Mouse (Mus musculus) midbrain, embryonic 16.5 days (tissue): ENCODE results near the gene Eci1. TPM values are rescaled to one million over a fixed set of nuclear protein-coding genes. Genes with fewer than 3 reads are reported as not detected.

Experiments
- ATAC-seq: fragments of 200-750 bp; cut with Nextera tagmentation; 2 replicates; pipeline ENCODE4 v1.8.0; 2017; ENCODE audit warnings: moderate TSS enrichment
- H3K27ac ChIP-seq: fragments of 300-500 bp; sonication (generic); 2 replicates; pipeline ENCODE4 v1.5.1; 2014; ENCODE audit warnings: mild to moderate bottlenecking, low read length, mixed read lengths
- H3K27me3 ChIP-seq: fragments of 300-500 bp; sonication (generic); 2 replicates; pipeline ENCODE4 v1.6.1; 2014; ENCODE audit warnings: low read depth, low read length, mixed read lengths; ENCODE audit not compliant: control insufficient read depth, insufficient read depth
- H3K36me3 ChIP-seq: fragments of 300-500 bp; sonication (generic); 2 replicates; pipeline ENCODE4 v1.6.1; 2014; ENCODE audit warnings: mild to moderate bottlenecking, low read length, moderate library complexity, mixed read lengths; ENCODE audit not compliant: control insufficient read depth, insufficient read depth
- H3K4me1 ChIP-seq: fragments of 300-500 bp; sonication (generic); 2 replicates; pipeline ENCODE4 v1.6.1; 2014; ENCODE audit warnings: mild to moderate bottlenecking, low read length, mixed read lengths; ENCODE audit not compliant: control insufficient read depth, insufficient read depth
- H3K4me2 ChIP-seq: fragments of 300-500 bp; sonication (generic); 2 replicates; pipeline ENCODE4 v1.6.1; 2014; ENCODE audit warnings: mild to moderate bottlenecking, low read length, mixed read lengths
- H3K4me3 ChIP-seq: fragments of 300-500 bp; sonication (generic); 2 replicates; pipeline ENCODE4 v1.5.1; 2014; ENCODE audit warnings: low read depth, mild to moderate bottlenecking, low read length, moderate library complexity, mixed read lengths
- H3K9ac ChIP-seq: fragments of 300-500 bp; sonication (generic); 2 replicates; pipeline ENCODE4 v1.6.1; 2014; ENCODE audit warnings: low read depth, low read length, mixed read lengths
- H3K9me3 ChIP-seq: fragments of 300-500 bp; sonication (generic); replicated peaks from 2 replicates; pipeline ENCODE4 v1.6.1; 2014; ENCODE audit warnings: mild to moderate bottlenecking, low read length, mixed read lengths; ENCODE audit not compliant: control insufficient read depth, poor library complexity, severe bottlenecking
- WGBS: fragments of 180-500 bp; shearing (Covaris S2); extraction: QIAGEN DNeasy Blood & Tissue Kit; methylation state at CpG from one replicate; pipeline ENCODE4 v1.1.7; 2014; 5-methylcytosine and 5-hydroxymethylcytosine counted together
- polyA plus RNA-seq: library from polyadenylated mRNA; unstranded; fragments of >200 nt; fragmentation: Nextera tagmentation; extraction: Ambion mirVana; gene quantifications from 2 replicates; pipeline ENCODE4 v1.2.1, GENCODE M21; 2015

Gene Eci1
- polyA plus RNA-seq, 1 experiment from 2014 or later = 34.2 TPM

- no peaks in the 10 kb centered on the region for H3K27me3 ChIP-seq
- WGBS = 68% methylated on average over 6 of the region's 6 CpGs
- no peaks in the 10 kb centered on the region for H3K9me3 ChIP-seq
- no peaks in the 10 kb centered on the region for H3K36me3 ChIP-seq
- H3K4me2 ChIP-seq = no peak overlapping the region
- H3K27ac ChIP-seq = no peak overlapping the region
- no peak overlapping the region for H3K4me3 ChIP-seq
- no peak overlapping the region for H3K9ac ChIP-seq
- H3K4me1 ChIP-seq = no peaks in the 10 kb centered on the region
- ATAC-seq = no peak
These were observed 37.1 kb downstream of the Eci1 start for GRCm38 (mm10) chr17:24463374-24464133.

GRCm38 (mm10) chr17:24468636-24469246 is 42.3 kb downstream of the Eci1 start:
- no peak overlapping the region for H3K9ac ChIP-seq
- 95% methylated on average over 5 of the region's 5 CpGs for WGBS
- H3K27ac ChIP-seq = no peak overlapping the region
- H3K36me3 ChIP-seq = no peaks in the 10 kb centered on the region
- H3K4me1 ChIP-seq = peaks cover 21% of the 10 kb centered on the region
- no peaks in the 10 kb centered on the region for H3K27me3 ChIP-seq
- H3K4me3 ChIP-seq = no peak overlapping the region
- H3K9me3 ChIP-seq = no peaks in the 10 kb centered on the region
- ATAC-seq = no peak
- H3K4me2 ChIP-seq = no peak overlapping the region

GRCm38 (mm10) chr17:24469336-24469909 is 43.0 kb downstream of the Eci1 start:
- Histone ChIP-seq H3K4me2 (peak overlapping the region; percentile 66), H3K9ac (peak overlapping the region; percentile 59), H3K4me3 (peak overlapping the region; percentile 92), H3K9me3 (no peaks in the 10 kb centered on the region), H3K36me3 (peaks cover under 1% of the 10 kb centered on the region; the same call in 1 of the 2 replicates), H3K27ac (peak overlapping the region; percentile 86), H3K27me3 (no peaks in the 10 kb centered on the region), H3K4me1 (peaks cover 22% of the 10 kb centered on the region)
- WGBS = 18% methylated on average over 7 of the region's 7 CpGs
- no peak for ATAC-seq

GRCm38 (mm10) chr17:24469910-24470602 is 43.6 kb downstream of the Eci1 start, which contains the start of the genes E4f1 and Pgp:
Gene E4f1 (minus strand): TSS chr17:24470313.
Gene Pgp (plus strand): TSS chr17:24470392.
- peak within 1 kb of the TSS; percentile 92 for H3K9ac ChIP-seq
- peak; percentile 97 for ATAC-seq
- under 1% methylated on average over 68 of the region's 75 CpGs for WGBS
- peak within 1 kb of the TSS; percentile 86 for H3K27ac ChIP-seq
- peak within 1 kb of the TSS; percentile 92 for H3K4me3 ChIP-seq
- H3K36me3 ChIP-seq = peaks cover 5% of the 10 kb centered on the region; the same call in 1 of the 2 replicates
- H3K27me3 ChIP-seq = no peaks in the 10 kb centered on the region
- no peaks in the 10 kb centered on the region for H3K9me3 ChIP-seq
- peaks cover 22% of the 10 kb centered on the region for H3K4me1 ChIP-seq
- peak within 1 kb of the TSS; percentile 99 for H3K4me2 ChIP-seq

- Histone ChIP-seq H3K27me3 (no peaks in the 10 kb centered on the region), H3K9ac (peak overlapping the region; percentile 92)
- WGBS = under 1% methylated on average over 68 of the region's 68 CpGs
These were observed 44.5 kb downstream of the Eci1 start for GRCm38 (mm10) chr17:24470701-24471527.

GRCm38 (mm10) chr17:24472512-24472911 is 46.1 kb downstream of the Eci1 start:
- no peaks in the 10 kb centered on the region for H3K9me3 ChIP-seq
- WGBS = 88% methylated on average over 4 of the region's 4 CpGs
- ATAC-seq = no peak
- H3K4me1 ChIP-seq = peaks cover 23% of the 10 kb centered on the region
- H3K27ac ChIP-seq = no peak overlapping the region
- H3K27me3 ChIP-seq = no peaks in the 10 kb centered on the region
- H3K4me2 ChIP-seq = peak overlapping the region; percentile 99; the same call in 1 of the 2 replicates
- H3K4me3 ChIP-seq = no peak overlapping the region
- no peak overlapping the region for H3K9ac ChIP-seq
- H3K36me3 ChIP-seq = peaks cover 22% of the 10 kb centered on the region

More at GRCm38 (mm10) chr17:24470701-24471527, 44.5 kb downstream of the Eci1 start:
- Histone ChIP-seq H3K27ac (peak overlapping the region; percentile 86), H3K4me1 (peaks cover 22% of the 10 kb centered on the region), H3K4me3 (peak overlapping the region; percentile 92), H3K4me2 (peak overlapping the region; percentile 99), H3K36me3 (peaks cover 10% of the 10 kb centered on the region), H3K9me3 (no peaks in the 10 kb centered on the region)
- peak; percentile 21 for ATAC-seq

- Histone ChIP-seq H3K27me3 (no peaks in the 10 kb centered on the region), H3K27ac (no peak within 1 kb of the TSS), H3K9ac (no peak within 1 kb of the TSS), H3K9me3 (no peaks in the 10 kb centered on the region), H3K36me3 (peaks cover 22% of the 10 kb centered on the region), H3K4me1 (peaks cover 32% of the 10 kb centered on the region), H3K4me2 (peak within 1 kb of the TSS; percentile 99; the same call in 1 of the 2 replicates), H3K4me3 (no peak within 1 kb of the TSS)
- WGBS = 80% methylated on average over 6 of the region's 6 CpGs
- no peak for ATAC-seq
These were observed 47.3 kb downstream of the Eci1 start, which contains the start of gene Bricd5 for GRCm38 (mm10) chr17:24473612-24474275. Gene Bricd5 (plus strand): TSS chr17:24473884.

- Histone ChIP-seq H3K9ac (no peak overlapping the region), H3K36me3 (peaks cover 22% of the 10 kb centered on the region), H3K4me3 (no peak overlapping the region), H3K27me3 (no peaks in the 10 kb centered on the region), H3K4me2 (no peak overlapping the region), H3K4me1 (peaks cover 32% of the 10 kb centered on the region), H3K27ac (no peak overlapping the region), H3K9me3 (no peaks in the 10 kb centered on the region)
- 89% methylated on average over 5 of the region's 5 CpGs for WGBS
- no peak for ATAC-seq
These were observed 48.1 kb downstream of the Eci1 start for GRCm38 (mm10) chr17:24474557-24474956.
